Mouse (Mus musculus) hindbrain, embryonic 11.5 days (tissue): ENCODE measurements around the gene Ptprg. TPM values are rescaled to one million over a fixed set of nuclear protein-coding genes. Genes with fewer than 3 reads are reported as not detected.
A peak's percentile ranks its signal among the peaks of the same experiment; 100 is the strongest.

Experiments
- ATAC-seq: fragments of 200-750 bp; cut with Nextera tagmentation; 2 replicates; pipeline ENCODE4 v1.8.0; 2017; ENCODE audit warnings: mild to moderate bottlenecking, moderate TSS enrichment, moderate library complexity; ENCODE audit not compliant: low FRiP score
- DNase-seq: peaks from one replicate; pipeline ENCODE4 v3.0.0-alpha.2; 2015; ENCODE audit warnings: low spot score
- H3K27ac ChIP-seq: fragments of 300-500 bp; sonication (generic); 2 replicates; pipeline ENCODE4 v1.5.1; 2014; ENCODE audit warnings: mild to moderate bottlenecking, low read depth, low read length
- H3K27me3 ChIP-seq: fragments of 300-500 bp; sonication (generic); 2 replicates; pipeline ENCODE4 v1.6.1; 2014; ENCODE audit warnings: mild to moderate bottlenecking, low read length, moderate library complexity, mixed read lengths; ENCODE audit not compliant: control insufficient read depth, insufficient read depth
- H3K36me3 ChIP-seq: fragments of 300-500 bp; sonication (generic); 2 replicates; pipeline ENCODE4 v1.6.1; 2014; ENCODE audit warnings: mild to moderate bottlenecking, low read length, moderate library complexity, mixed read lengths; ENCODE audit not compliant: control insufficient read depth, insufficient read depth
- H3K4me1 ChIP-seq: fragments of 300-500 bp; sonication (generic); replicated peaks from 2 replicates; pipeline ENCODE4 v1.6.1; 2014; ENCODE audit warnings: low read length, mixed read lengths; ENCODE audit not compliant: control insufficient read depth, insufficient read depth
- H3K4me2 ChIP-seq: fragments of 300-500 bp; sonication (generic); replicated peaks from 2 replicates; pipeline ENCODE4 v1.6.1; 2014; ENCODE audit warnings: mild to moderate bottlenecking, low read depth, low read length
- H3K4me3 ChIP-seq: fragments of 300-500 bp; sonication (generic); 2 replicates; pipeline ENCODE4 v1.5.1; 2014; ENCODE audit warnings: low read depth, low read length
- H3K9ac ChIP-seq: fragments of 300-500 bp; sonication (generic); 2 replicates; pipeline ENCODE4 v1.6.1; 2014; ENCODE audit warnings: low read depth, low read length
- H3K9me3 ChIP-seq: fragments of 300-500 bp; sonication (generic); 2 replicates; pipeline ENCODE4 v1.6.1; 2016; ENCODE audit warnings: low read length; ENCODE audit not compliant: control insufficient read depth
- WGBS: fragments of 180-500 bp; shearing (Covaris S2); extraction: QIAGEN DNeasy Blood & Tissue Kit; methylation state at CpG from one replicate; pipeline ENCODE4 v1.1.7; 2014; 5-methylcytosine and 5-hydroxymethylcytosine counted together
- polyA plus RNA-seq: library from polyadenylated mRNA; unstranded; fragments of >200 nt; fragmentation: Nextera tagmentation; extraction: Ambion mirVana; gene quantifications from 2 replicates; pipeline ENCODE4 v1.2.1, GENCODE M21; 2014

Gene Ptprg
- polyA plus RNA-seq, 1 experiment from 2014 or later, result 45.0 TPM

- peak overlapping the region; percentile 31; the same call in 1 of the 2 replicates for H3K4me2 ChIP-seq
- WGBS, result 88% methylated on average over 6 of the region's 6 CpGs
- no peaks in the 10 kb centered on the region for H3K36me3 ChIP-seq
- H3K4me1 ChIP-seq, result peaks cover 3% of the 10 kb centered on the region
- ATAC-seq (no peak), DNase-seq (no peak)
- H3K9ac ChIP-seq, result peak overlapping the region; percentile 11; the same call in 1 of the 2 replicates
- H3K27me3 ChIP-seq, result no peaks in the 10 kb centered on the region
- no peaks in the 10 kb centered on the region for H3K9me3 ChIP-seq
- H3K27ac ChIP-seq, result no peak overlapping the region
- H3K4me3 ChIP-seq, result peak overlapping the region; percentile 18
These were observed 637.7 kb downstream of the Ptprg start for GRCm38 (mm10) chr14:12191076-12191475.

- no peaks in the 10 kb centered on the region for H3K36me3 ChIP-seq
- H3K27ac ChIP-seq, result no peak overlapping the region
- no peak for ATAC-seq
- H3K27me3 ChIP-seq, result no peaks in the 10 kb centered on the region
- H3K4me1 ChIP-seq, result no peaks in the 10 kb centered on the region
- no peak overlapping the region for H3K9ac ChIP-seq
- 77% methylated on average over 7 of the region's 7 CpGs for WGBS
- no peak overlapping the region for H3K4me3 ChIP-seq
- no peak overlapping the region for H3K4me2 ChIP-seq
- DNase-seq, result no peak
- H3K9me3 ChIP-seq, result no peaks in the 10 kb centered on the region
These were observed 645.4 kb downstream of the Ptprg start for GRCm38 (mm10) chr14:12198735-12199134.

- H3K36me3 ChIP-seq, result no peaks in the 10 kb centered on the region
- peak overlapping the region; percentile 24; the same call in 1 of the 2 replicates for H3K27ac ChIP-seq
- H3K9ac ChIP-seq, result no peak overlapping the region
- peak; percentile 71 for ATAC-seq
- no peaks in the 10 kb centered on the region for H3K9me3 ChIP-seq
- no peaks in the 10 kb centered on the region for H3K4me1 ChIP-seq
- 73% methylated on average over 13 of the region's 13 CpGs for WGBS
- H3K27me3 ChIP-seq, result no peaks in the 10 kb centered on the region
- no peak overlapping the region for H3K4me2 ChIP-seq
- DNase-seq, result no peak
- no peak overlapping the region for H3K4me3 ChIP-seq
These were observed 646.9 kb downstream of the Ptprg start for GRCm38 (mm10) chr14:12199956-12200950.

DNA sequence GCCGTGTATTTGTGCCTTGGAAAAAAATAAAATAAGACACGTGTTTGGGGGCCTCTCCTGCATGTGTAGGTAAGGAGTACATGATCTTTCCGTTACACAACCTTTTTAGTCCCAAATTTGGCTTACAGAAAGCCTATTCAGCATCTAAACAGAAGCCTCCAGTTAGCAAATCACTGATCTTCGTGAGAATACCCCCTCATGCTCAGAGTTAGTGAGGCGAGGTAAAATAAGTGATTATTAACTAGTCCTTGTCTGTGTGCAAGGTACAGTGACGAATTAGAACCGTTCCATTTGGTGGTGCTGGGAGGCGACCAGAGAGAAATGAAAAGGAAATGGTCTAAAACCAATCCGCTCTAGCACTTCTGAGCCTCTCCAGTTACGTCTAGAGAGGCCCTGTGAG, 648.9 kb downstream of the Ptprg start:
- H3K9ac ChIP-seq, result no peak overlapping the region
- no peaks in the 10 kb centered on the region for H3K9me3 ChIP-seq
- H3K4me3 ChIP-seq, result no peak overlapping the region
- WGBS, result 64% methylated on average over 10 of the region's 10 CpGs
- H3K27me3 ChIP-seq, result no peaks in the 10 kb centered on the region
- no peak overlapping the region for H3K4me2 ChIP-seq
- H3K4me1 ChIP-seq, result no peaks in the 10 kb centered on the region
- no peak overlapping the region for H3K27ac ChIP-seq
- ATAC-seq, result no peak
- no peaks in the 10 kb centered on the region for H3K36me3 ChIP-seq
- DNase-seq, result no peak

DNA sequence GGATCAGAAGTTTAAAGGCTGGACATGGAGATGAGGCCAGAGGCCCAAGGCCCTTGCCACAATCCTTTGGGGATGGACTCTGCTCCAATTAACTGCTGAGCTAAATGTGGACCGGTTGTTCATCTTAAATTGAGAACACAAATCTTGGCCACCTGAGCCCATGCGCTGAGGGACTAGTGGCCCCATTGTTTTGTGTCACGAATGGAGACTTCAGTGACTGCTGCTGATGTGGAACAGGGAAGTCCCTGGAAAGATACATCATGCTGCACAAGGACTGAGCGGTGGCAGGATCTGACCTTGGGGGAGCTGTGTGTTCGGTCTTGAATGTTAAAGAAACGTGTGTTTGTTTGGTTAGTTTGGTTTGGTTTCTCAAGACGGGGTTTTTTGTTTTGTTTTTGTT, 649.7 kb downstream of the Ptprg start:
- 0 out of 2 replicates have a peak overlapping the region, but pooled peaks have one; percentile 30 for H3K27ac ChIP-seq
- no peaks in the 10 kb centered on the region for H3K9me3 ChIP-seq
- H3K4me3 ChIP-seq, result no peak overlapping the region
- DNase-seq (peak; percentile 45), ATAC-seq (peak; percentile 63)
- H3K27me3 ChIP-seq, result no peaks in the 10 kb centered on the region
- WGBS, result 70% methylated on average over 7 of the region's 7 CpGs
- H3K4me2 ChIP-seq, result no peak overlapping the region
- no peak overlapping the region for H3K9ac ChIP-seq
- no peaks in the 10 kb centered on the region for H3K36me3 ChIP-seq
- H3K4me1 ChIP-seq, result no peaks in the 10 kb centered on the region

- Histone ChIP-seq H3K36me3 (no peaks in the 10 kb centered on the region), H3K4me2 (no peak overlapping the region), H3K27me3 (no peaks in the 10 kb centered on the region), H3K9ac (no peak overlapping the region), H3K4me1 (no peaks in the 10 kb centered on the region), H3K4me3 (no peak overlapping the region), H3K27ac (no peak overlapping the region), H3K9me3 (no peaks in the 10 kb centered on the region)
- no peak for DNase-seq
- 75% methylated on average over 2 of the region's 2 CpGs for WGBS
- no peak for ATAC-seq
These were observed 652.8 kb downstream of the Ptprg start for GRCm38 (mm10) chr14:12206138-12206537.

- no peak overlapping the region for H3K4me2 ChIP-seq
- ATAC-seq (no peak), DNase-seq (peak; percentile 33)
- no peak overlapping the region for H3K27ac ChIP-seq
- 95% methylated on average over 2 of the region's 2 CpGs for WGBS
- no peaks in the 10 kb centered on the region for H3K9me3 ChIP-seq
- H3K4me3 ChIP-seq, result no peak overlapping the region
- no peak overlapping the region for H3K9ac ChIP-seq
- no peaks in the 10 kb centered on the region for H3K4me1 ChIP-seq
- no peaks in the 10 kb centered on the region for H3K27me3 ChIP-seq
- no peaks in the 10 kb centered on the region for H3K36me3 ChIP-seq
These were observed 655.2 kb downstream of the Ptprg start for GRCm38 (mm10) chr14:12208554-12208953.

GRCm38 (mm10) chr14:12218544-12219150, 665.3 kb downstream of the Ptprg start:
- no peaks in the 10 kb centered on the region for H3K4me1 ChIP-seq
- ATAC-seq, result no peak
- H3K9me3 ChIP-seq, result no peaks in the 10 kb centered on the region
- H3K4me2 ChIP-seq, result no peak overlapping the region
- H3K36me3 ChIP-seq, result no peaks in the 10 kb centered on the region
- 92% methylated on average over 16 of the region's 16 CpGs for WGBS
- no peak for DNase-seq
- no peak overlapping the region for H3K4me3 ChIP-seq
- H3K27ac ChIP-seq, result no peak overlapping the region
- no peaks in the 10 kb centered on the region for H3K27me3 ChIP-seq
- no peak overlapping the region for H3K9ac ChIP-seq
